Mouse (Mus musculus) midbrain, embryonic 10.5 days (tissue): ENCODE measurements around the gene Tmc5. TPM values are rescaled to one million over a fixed set of nuclear protein-coding genes. Genes with fewer than 3 reads are reported as not detected.

Experiments used
- DNase-seq: peaks from one replicate; pipeline ENCODE4 v3.0.0-alpha.2; 2017; ENCODE audit warnings: low spot score
- H3K27ac ChIP-seq: fragments of 300-500 bp; sonication (generic); replicated peaks from 2 replicates; pipeline ENCODE4 v1.5.1; 2016; ENCODE audit warnings: mild to moderate bottlenecking
- H3K27me3 ChIP-seq: fragments of 300-500 bp; sonication (generic); 2 replicates; pipeline ENCODE4 v1.6.1; 2016; ENCODE audit warnings: low read depth, mild to moderate bottlenecking; ENCODE audit not compliant: poor library complexity, severe bottlenecking
- H3K36me3 ChIP-seq: fragments of 300-500 bp; sonication (generic); 2 replicates; pipeline ENCODE4 v1.6.1; 2016; ENCODE audit warnings: mild to moderate bottlenecking, moderate library complexity
- H3K4me1 ChIP-seq: fragments of 300-500 bp; sonication (generic); 2 replicates; pipeline ENCODE4 v1.6.1; 2016
- H3K4me3 ChIP-seq: fragments of 300-500 bp; sonication (generic); 2 replicates; pipeline ENCODE4 v1.5.1; 2016; ENCODE audit warnings: mild to moderate bottlenecking, moderate library complexity
- H3K9me3 ChIP-seq: fragments of 300-500 bp; sonication (generic); replicated peaks from 2 replicates; pipeline ENCODE4 v1.6.1; 2016; ENCODE audit warnings: mild to moderate bottlenecking
- WGBS: fragments of 180-500 bp; shearing (Covaris S2); methylation state at CpG from one replicate; pipeline ENCODE4 v1.1.7; 2016; 5-methylcytosine and 5-hydroxymethylcytosine counted together
- polyA plus RNA-seq: library from polyadenylated mRNA; unstranded; fragments of >200 nt; fragmentation: Nextera tagmentation; extraction: Ambion mirVana; gene quantifications from 2 replicates; pipeline ENCODE4 v1.2.1, GENCODE M21; 2016

The Tmc5 gene
- 0.19 and 0.39 TPM in 2 replicates for polyA plus RNA-seq

DNA sequence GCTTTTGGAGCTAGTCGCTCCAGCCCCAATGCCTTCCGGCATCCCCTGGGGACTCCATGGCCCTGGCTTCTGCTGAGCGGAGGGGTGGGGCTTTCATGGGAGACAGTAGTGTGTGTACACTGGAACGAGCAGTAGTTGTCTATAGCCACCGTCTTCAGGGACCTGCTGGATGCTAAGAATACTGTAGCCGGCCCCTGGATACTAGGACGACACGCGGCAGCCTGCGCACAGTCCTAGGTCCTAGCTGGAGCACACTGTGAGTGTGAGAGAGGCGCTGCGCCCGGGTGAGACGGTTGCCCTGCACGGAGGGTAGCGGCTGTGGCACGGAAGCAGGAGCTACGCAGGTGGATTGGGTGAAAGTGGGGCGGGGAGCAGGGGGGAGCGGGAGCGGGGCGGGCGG, at the start of gene Tmc5:
Tmc5 (plus strand) TSS at position 97 of the 400 bp plus-strand sequence.
- peaks cover 59% of the 10 kb centered on the region for H3K4me1 ChIP-seq
- H3K27me3 ChIP-seq = peaks cover 40% of the 10 kb centered on the region
- DNase-seq = peak; percentile 27
- no peaks in the 10 kb centered on the region for H3K9me3 ChIP-seq
- WGBS = 5% methylated on average over 23 of the region's 23 CpGs
- peak within 1 kb of the TSS; percentile 46 for H3K27ac ChIP-seq
- no peaks in the 10 kb centered on the region for H3K36me3 ChIP-seq
- H3K4me3 ChIP-seq = peak within 1 kb of the TSS; percentile 52

DNA sequence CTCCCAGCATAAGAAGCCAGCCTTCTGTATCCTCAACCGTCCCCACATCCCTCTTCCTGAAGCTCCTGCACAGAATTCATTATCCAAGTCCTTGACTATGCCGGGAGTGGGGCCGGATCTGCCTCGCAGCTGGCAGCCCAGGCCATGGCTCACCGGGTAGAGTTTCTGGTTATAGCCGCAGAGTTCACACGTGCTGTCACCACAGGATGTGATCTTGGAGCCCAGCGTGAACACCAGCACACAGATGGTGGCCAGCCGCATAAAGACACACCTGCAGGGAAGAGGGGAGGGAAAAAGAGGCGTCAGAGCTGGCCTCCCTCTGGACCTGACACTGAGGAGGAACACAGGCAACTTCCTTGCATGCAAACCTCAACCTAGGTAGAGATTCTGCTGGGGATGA, 49.6 kb upstream of the Tmc5 start:
- H3K4me1 ChIP-seq = no peaks in the 10 kb centered on the region
- H3K27me3 ChIP-seq = no peaks in the 10 kb centered on the region
- DNase-seq = no peak
- H3K9me3 ChIP-seq = peaks cover 7% of the 10 kb centered on the region; the same call in 1 of the 2 replicates
- WGBS = 86% methylated on average over 10 of the region's 10 CpGs
- peaks cover 64% of the 10 kb centered on the region for H3K36me3 ChIP-seq
- no peak overlapping the region for H3K4me3 ChIP-seq
- H3K27ac ChIP-seq = no peak overlapping the region

DNA sequence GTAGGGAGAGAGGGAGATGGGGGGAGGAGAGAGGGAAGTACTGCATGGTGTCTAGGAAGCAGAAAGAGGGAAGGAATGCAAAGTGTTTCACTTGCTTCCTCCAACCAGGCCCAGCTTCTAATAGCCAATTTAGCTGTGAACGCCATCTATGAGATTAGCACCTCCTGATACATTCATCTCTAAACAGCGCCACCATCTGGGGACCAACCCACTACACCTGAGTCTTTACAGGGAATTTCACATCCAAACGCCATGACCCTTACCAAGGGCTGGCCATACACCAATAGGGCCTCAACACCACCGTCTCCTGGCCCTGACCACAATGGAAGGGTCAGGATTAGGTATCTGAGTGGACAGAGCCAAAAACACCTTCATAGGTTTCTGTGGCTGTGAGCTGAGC, 43.2 kb upstream of the Tmc5 start:
- H3K4me1 ChIP-seq = no peaks in the 10 kb centered on the region
- no peak for DNase-seq
- WGBS = 71% methylated on average over 4 of the region's 4 CpGs
- peaks cover 7% of the 10 kb centered on the region; the same call in 1 of the 2 replicates for H3K9me3 ChIP-seq
- no peaks in the 10 kb centered on the region for H3K27me3 ChIP-seq
- H3K27ac ChIP-seq = no peak overlapping the region
- H3K4me3 ChIP-seq = no peak overlapping the region
- H3K36me3 ChIP-seq = peaks cover 80% of the 10 kb centered on the region

DNA sequence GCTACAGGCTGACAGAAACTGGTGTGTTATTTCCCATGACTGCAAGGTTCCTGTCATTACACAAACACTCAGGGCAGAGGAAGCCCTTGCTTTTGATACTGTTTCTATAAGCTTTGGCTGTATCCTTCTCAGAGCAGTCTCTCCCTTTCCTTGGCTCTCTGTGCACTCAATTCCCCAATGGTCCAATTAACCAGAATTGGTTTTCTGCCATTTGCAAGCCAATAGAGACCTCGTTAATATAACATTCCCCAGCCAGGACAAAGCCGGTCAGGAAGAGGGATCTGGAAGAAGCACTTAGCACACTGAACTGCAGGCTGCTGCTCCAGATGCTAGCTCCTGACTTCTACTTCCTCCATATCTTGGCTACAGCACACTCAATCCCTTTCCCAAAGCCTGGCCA, 42.8 kb upstream of the Tmc5 start:
- 92% methylated on average over 2 of the region's 2 CpGs for WGBS
- Histone ChIP-seq H3K4me1 (no peaks in the 10 kb centered on the region), H3K27me3 (no peaks in the 10 kb centered on the region), H3K27ac (no peak overlapping the region), H3K36me3 (peaks cover 78% of the 10 kb centered on the region), H3K9me3 (peaks cover 7% of the 10 kb centered on the region; the same call in 1 of the 2 replicates), H3K4me3 (no peak overlapping the region)
- DNase-seq = no peak

DNA sequence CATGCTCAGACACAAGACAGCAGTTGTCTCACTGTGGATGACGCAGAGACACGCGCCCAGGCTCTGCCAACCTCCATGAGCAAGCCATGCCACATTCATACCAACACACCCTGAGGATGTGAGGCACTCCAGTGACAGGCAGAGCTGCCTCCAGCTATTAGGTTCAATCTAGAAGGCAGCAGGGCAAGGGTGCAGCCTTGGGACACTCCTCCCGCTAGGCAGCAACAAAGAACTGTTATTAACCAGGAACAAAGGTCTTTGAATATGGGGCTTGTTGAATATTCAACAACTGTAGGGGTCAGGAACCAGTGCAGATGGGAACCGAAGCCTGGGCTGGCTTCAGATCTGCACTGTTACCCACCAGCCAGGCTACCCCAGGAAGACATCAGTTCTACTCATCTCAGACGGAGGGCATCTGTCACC, 28.0 kb upstream of the Tmc5 start:
- DNase-seq = no peak
- no peaks in the 10 kb centered on the region for H3K27me3 ChIP-seq
- H3K4me1 ChIP-seq = peaks cover 12% of the 10 kb centered on the region
- H3K9me3 ChIP-seq = no peaks in the 10 kb centered on the region
- WGBS = 67% methylated on average over 6 of the region's 6 CpGs
- H3K36me3 ChIP-seq = peaks cover 12% of the 10 kb centered on the region
- peak overlapping the region; percentile 68 for H3K27ac ChIP-seq
- H3K4me3 ChIP-seq = no peak overlapping the region

DNA sequence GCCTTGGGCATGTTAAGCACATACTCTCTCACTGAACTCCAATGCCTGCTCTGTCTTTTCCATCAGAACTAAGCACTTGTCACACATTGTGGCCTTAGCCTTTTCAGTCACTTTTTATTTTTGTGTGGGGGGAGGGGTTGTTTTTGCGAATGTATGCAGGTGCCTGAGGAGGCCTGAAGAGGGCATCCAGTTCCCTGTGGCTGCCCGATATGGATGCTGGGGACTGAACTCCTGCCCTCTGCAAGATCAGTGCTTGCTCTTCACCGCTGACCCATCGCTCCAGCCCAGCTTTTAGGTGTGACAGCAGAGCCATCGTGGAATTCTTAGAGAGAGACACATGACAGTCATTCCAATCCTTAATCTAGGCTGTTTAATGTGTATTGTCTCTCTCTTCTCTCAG, 25.7 kb upstream of the Tmc5 start:
- Histone ChIP-seq H3K27me3 (no peaks in the 10 kb centered on the region), H3K4me1 (peaks cover 16% of the 10 kb centered on the region), H3K36me3 (no peaks in the 10 kb centered on the region), H3K4me3 (no peak overlapping the region), H3K9me3 (no peaks in the 10 kb centered on the region), H3K27ac (0 out of 2 replicates have a peak overlapping the region, but pooled peaks have one; percentile 9)
- DNase-seq = no peak
- WGBS = 55% methylated on average over 5 of the region's 5 CpGs

DNA sequence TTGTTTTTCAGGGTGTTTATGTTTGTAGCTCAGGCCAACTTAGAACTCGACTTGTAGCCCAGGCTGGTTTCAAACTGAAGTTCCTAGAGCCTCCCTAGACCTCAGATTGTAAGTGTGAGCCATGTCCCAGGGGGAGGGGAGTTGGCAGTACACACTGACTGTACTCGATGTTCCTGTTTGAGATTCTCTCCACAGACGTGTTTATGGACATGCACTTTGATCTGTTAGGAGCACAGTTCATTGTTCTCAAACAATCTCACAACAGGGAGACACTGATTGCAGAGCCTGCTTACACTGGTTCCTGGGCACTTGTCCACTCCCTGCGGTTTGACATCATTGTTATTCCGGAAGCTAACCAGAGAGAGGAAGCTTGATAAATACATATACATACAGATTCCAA, 25.1 kb upstream of the Tmc5 start:
- 71% methylated on average over 5 of the region's 5 CpGs for WGBS
- H3K4me1 ChIP-seq = peaks cover 20% of the 10 kb centered on the region
- no peaks in the 10 kb centered on the region for H3K9me3 ChIP-seq
- H3K27ac ChIP-seq = no peak overlapping the region
- DNase-seq = no peak
- no peaks in the 10 kb centered on the region for H3K36me3 ChIP-seq
- H3K27me3 ChIP-seq = no peaks in the 10 kb centered on the region
- H3K4me3 ChIP-seq = no peak overlapping the region

DNA sequence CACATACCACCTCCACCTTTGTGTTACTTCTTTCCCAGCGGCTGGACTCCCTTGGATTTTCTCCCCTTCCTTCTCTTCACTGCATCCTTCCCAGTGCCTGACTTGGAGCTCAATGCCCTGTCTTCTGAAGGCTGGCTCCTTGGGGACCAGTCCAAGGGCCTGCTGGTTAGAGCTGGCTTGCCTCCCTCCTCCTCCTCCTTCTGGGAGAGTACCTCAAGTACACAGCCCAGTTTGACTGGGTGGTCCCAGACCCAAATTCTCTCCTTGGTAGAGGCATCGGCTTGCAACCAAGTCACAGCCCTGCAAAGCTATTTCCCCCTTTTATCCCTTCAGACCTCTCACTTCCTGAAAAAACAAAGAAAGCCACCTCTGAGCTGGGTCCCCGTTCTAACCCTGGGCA, 18.8 kb upstream of the Tmc5 start:
- Histone ChIP-seq H3K27ac (peak overlapping the region; percentile 24), H3K36me3 (peaks cover 18% of the 10 kb centered on the region), H3K9me3 (peaks cover 15% of the 10 kb centered on the region; the same call in 1 of the 2 replicates), H3K27me3 (no peaks in the 10 kb centered on the region), H3K4me3 (no peak overlapping the region), H3K4me1 (peaks cover 25% of the 10 kb centered on the region)
- 76% methylated on average over 3 of the region's 3 CpGs for WGBS
- no peak for DNase-seq

DNA sequence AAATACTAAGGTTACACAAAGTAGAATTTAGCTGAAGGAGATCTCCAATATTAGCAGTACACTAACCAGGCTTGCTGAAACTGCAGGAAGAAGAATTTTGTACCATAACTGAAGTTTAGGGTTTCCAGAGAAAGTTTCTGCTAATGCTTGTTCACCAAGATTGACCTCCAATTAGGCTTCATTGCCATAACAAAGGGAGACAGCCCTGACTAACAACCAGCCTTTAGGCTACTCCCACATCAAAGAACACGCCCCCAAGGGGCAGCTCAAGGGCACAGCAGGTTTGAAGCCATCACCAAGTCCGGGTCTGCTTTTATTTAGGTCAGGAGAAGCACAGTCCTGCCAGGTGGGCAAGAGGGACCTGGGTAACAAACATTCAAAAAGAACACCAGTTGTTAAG, 17.2 kb upstream of the Tmc5 start:
- no peak for DNase-seq
- Histone ChIP-seq H3K27me3 (no peaks in the 10 kb centered on the region), H3K4me1 (peaks cover 37% of the 10 kb centered on the region), H3K9me3 (peaks cover 15% of the 10 kb centered on the region; the same call in 1 of the 2 replicates), H3K36me3 (peaks cover 18% of the 10 kb centered on the region), H3K4me3 (no peak overlapping the region), H3K27ac (no peak overlapping the region)
- 72% methylated on average over 2 of the region's 2 CpGs for WGBS

DNA sequence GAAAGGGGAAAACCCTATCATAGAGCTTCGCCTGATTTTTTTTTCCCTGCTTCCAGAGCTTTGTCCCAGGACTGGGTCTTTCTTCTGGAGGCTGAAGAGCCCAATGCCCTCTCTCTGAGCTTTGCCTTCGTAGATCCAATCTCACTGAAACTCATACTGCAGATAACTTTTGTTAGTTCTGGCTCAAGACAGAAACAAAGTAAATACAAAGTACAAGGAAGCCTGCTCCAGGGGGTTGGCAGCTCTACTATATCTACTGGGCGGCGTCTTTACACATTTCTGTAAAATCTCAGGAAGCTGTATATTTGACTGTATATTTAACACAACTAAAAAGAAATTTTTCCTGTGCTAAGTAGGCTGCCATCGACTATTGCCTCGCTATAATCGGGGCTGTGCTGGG, 13.3 kb upstream of the Tmc5 start:
- Histone ChIP-seq H3K27me3 (no peaks in the 10 kb centered on the region), H3K36me3 (peaks cover 18% of the 10 kb centered on the region), H3K4me3 (peak overlapping the region; percentile 81), H3K4me1 (peaks cover 23% of the 10 kb centered on the region), H3K9me3 (peaks cover 20% of the 10 kb centered on the region), H3K27ac (peak overlapping the region; percentile 91)
- DNase-seq = no peak
- whole genome bisulfite sequencing = 16% methylated on average over 7 of the region's 7 CpGs

DNA sequence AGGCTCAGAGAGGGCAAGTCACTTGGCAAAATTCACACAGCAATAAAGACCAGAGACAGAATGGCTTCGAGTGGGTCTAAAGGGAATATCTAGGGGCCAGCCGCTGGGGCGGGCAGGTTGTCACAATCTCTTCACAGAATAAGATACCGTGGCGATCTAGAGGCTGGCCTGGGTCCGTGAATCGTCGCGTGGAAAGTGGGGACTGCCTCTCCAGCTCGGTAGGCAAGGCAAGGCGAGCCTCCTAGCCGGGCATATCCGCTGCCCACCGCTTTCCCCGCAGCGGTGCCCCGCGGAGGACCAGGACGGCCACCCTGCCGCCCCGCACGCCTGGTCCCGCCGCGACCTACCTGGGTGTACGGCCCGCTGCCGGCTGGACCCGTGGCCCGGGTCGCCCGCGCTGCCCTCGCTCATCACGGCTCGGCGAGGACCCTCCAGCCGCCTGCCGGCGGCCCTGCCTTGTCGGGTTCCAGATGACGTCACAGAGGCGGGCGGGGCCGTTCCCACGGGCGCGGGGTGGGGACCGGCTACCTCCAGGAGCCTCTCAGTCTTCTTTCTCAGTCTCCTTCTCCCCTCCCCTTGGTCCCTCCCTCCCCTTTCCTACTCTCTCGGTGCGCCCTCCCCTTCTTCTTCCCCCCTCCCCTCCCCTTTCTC, 12.7 kb upstream of the Tmc5 start, which contains the start of gene Tmc7:
Tmc7 (minus strand) TSS at position 480 of the 651 bp plus-strand sequence.
- Histone ChIP-seq H3K4me1 (peaks cover 23% of the 10 kb centered on the region), H3K36me3 (peaks cover 15% of the 10 kb centered on the region), H3K27me3 (no peaks in the 10 kb centered on the region), H3K27ac (peak within 1 kb of the TSS; percentile 91), H3K4me3 (peak within 1 kb of the TSS; percentile 81), H3K9me3 (peaks cover 20% of the 10 kb centered on the region)
- 1% methylated on average over 49 of the region's 51 CpGs for WGBS
- DNase-seq = peak; percentile 85

DNA sequence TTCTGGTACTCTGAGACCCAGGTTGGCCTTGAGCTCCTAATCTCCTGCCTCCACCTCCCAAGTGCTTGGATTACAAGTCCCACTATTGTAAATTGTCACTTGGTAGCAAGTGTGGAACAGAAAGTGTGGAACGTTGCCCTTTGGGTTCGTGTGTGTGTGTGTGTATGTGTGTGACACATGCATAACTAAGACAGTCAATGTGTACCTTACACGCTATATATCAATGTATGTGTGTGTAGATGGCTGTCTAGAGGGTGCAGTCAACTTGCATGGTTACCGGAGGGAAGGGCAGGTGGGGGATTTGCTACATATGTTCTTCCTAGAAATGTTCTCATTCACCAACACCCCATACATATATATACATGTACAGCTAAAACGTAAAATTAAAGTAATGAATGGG, 12.2 kb upstream of the Tmc5 start:
- peaks cover 23% of the 10 kb centered on the region for H3K4me1 ChIP-seq
- WGBS = 76% methylated on average over 5 of the region's 5 CpGs
- peaks cover 18% of the 10 kb centered on the region for H3K9me3 ChIP-seq
- H3K4me3 ChIP-seq = peak overlapping the region; percentile 81
- peaks cover 14% of the 10 kb centered on the region for H3K36me3 ChIP-seq
- H3K27ac ChIP-seq = peak overlapping the region; percentile 91
- DNase-seq = no peak
- no peaks in the 10 kb centered on the region for H3K27me3 ChIP-seq

DNA sequence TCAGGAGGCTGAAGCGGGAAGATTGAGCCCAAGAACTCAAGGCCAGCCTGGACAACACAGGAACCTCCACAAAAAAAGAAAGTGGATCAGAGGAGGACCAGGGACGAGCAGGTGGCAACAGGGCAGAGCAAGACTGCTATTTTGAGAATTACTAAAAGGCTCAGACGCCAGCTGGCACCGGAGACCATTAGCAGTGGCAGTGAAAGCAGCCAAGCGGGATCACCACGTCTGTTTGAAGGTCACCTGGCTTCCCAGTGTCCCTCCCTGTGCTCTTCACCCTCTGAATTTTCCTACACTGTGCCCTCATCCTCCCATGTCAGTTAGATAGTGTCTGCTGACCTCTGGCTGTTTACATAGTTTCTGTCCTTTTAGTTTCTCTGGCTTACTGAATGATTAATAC, 11.2 kb upstream of the Tmc5 start:
- no peak for DNase-seq
- H3K4me3 ChIP-seq = no peak overlapping the region
- H3K4me1 ChIP-seq = peaks cover 23% of the 10 kb centered on the region
- WGBS = 78% methylated on average over 6 of the region's 6 CpGs
- peaks cover 5% of the 10 kb centered on the region for H3K36me3 ChIP-seq
- peaks cover 8% of the 10 kb centered on the region for H3K9me3 ChIP-seq
- no peak overlapping the region for H3K27ac ChIP-seq
- no peaks in the 10 kb centered on the region for H3K27me3 ChIP-seq
